Mouse (Mus musculus) mouse trophoblast stem cell (cell line): ENCODE measurements around the gene Cldnd1.

Experiments
- in situ Hi-C, 2 experiments: fragments of 300-500 bp; cut with MseI, MboI; formaldehyde crosslinking; loops; 2 replicates in 1 of 2; 3 replicates in 1 of 2; pipeline ENCODE4 v1.15.1; 2025

Cldnd1 gene

DNA sequence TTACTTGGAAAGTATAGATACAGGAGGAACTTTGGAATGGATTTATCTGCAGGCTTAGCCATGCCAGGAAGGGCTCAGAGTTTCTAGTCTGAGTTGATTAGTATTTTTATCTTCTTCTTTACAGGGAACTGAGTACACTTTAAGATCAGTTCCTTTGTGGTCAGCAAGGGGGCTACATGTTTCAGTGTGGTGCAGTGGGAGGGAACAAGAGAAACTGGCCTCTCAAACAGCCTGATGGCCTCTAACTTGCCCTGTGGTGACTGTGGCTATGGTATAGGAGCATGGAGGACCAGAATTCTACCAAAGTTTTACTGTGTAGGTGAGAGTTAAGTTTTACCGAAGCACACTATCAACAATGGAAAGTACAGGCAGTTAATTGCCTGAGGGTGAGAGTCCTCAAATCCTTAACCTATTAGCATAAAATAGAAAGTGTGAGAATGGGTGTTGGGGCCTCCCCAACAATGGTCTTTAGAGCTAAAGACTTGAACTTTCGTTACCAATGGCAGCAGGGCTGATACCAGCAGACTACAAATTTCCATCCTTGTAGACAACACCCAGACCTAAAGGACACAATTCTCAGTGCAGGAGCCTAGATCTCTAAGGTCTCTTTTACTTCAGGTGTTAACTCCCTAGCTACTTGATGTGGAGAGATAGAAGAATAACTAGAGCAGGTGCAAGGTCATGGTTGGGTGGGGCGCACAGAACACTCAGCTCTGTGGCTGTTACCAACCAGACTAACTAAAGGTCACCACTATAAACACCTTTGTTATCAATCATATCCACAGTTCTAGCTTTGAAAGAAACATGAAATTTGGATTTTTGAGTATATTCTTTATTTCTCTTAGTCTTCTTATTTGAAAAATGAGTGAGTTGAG is 18.9 kb upstream of the Cldnd1 start:
- in situ Hi-C loops = no loop called here

DNA sequence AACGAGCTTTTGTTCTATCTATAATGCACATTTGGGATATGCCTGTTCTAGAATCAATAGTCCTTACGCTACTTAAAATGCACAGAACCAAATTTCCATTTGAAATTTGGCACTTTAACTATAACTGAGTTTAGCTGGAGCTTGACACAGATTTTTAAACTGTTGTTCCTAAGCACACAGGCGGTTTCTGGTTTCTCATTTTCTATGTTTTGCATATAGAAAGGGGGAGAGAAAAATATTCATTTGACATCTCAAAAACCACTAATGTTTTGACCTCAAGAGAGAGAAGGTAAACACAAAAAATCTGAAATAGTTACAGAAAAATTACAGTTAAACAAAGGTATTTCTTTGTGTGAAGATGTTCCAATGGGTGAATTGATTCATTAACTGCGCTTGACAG is 18.2 kb upstream of the Cldnd1 start:
- in situ Hi-C loops = no loop called here

DNA sequence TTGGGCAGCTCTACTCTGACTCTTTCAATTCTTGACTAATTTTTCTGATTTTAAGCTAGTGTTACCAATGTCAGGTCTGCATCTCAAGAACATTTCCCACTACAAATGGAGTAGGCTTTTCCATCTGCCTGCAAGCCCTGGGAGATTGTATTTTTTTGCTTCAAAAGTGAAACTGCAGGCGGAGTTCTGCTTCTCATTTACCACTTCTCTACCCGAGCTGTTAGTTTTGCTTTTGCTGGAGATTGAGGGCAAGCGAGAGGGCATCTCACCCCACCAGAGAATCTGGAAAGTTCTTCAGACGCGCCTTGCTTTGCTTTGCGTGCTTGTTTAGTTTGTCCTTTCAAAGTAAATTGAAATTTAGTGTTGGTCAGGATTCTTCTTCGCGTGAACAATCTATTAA is 15.5 kb upstream of the Cldnd1 start:
- in situ Hi-C loops = no loop called here

DNA sequence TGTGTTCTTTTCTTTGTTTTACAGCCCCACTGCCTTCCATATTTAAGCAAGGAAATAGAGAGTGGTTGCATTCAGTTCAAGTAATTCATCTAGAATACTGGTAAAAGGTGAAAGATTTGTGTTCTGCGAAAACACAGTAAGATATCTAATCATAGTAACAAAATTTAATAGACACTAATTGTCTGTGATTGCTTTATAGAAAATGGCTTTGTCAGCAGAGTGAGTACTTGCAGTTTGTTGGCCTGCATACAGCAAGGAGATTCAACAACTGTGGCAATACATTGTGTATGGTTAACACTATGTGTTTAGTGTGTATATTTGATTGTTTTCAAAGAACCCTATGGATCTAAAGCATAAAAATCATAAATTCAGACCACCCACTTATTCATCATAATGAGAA is 14.6 kb upstream of the Cldnd1 start:
- in situ Hi-C loops = no loop called here

DNA sequence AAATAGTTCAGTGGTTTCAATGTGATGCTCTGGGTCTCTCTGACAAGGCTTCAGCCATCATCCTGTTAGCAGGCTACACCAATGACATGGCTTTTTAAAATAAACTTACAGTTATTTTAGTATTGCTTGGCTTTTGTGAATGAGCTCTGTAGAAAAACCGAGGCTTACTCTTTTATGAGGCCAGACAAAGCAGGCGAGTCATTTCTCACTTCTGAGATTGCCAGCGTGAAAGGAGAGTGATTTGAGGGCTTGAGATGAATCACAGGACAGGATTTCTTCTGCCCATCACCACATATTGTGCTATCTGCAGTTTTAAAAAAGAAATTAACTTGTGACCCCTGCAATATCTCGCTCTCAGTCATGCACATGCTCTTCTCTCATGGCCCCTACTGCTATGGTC is 12.7 kb upstream of the Cldnd1 start:
- in situ Hi-C loops = no loop called here

DNA sequence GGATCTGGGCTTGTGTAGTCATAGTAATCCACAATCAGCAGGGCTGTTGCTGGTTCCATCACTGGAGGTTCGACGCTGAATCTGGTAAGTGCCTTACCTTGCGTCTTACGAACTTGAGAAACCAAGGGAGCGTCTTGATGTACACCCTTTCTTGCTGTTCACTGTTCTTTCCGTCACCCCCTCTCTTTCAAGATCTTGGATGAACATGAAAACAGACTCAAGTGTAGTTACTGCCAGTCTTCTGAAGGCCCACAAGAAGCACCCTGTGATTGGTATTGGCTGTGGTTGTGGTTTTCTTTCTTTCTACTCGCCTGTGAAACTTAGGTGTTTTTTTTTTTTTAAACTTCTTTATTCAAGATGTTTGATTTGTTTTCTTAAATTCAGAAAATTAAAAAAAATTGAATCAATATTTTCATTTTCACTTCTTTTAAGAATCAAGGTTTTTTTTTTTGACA is 9.0 kb upstream of the Cldnd1 start, which contains the start of gene Gpr15:
Gene Gpr15 (minus strand): TSS at position 405 of the 455 bp plus-strand sequence.
- in situ Hi-C loops = no loop called here

DNA sequence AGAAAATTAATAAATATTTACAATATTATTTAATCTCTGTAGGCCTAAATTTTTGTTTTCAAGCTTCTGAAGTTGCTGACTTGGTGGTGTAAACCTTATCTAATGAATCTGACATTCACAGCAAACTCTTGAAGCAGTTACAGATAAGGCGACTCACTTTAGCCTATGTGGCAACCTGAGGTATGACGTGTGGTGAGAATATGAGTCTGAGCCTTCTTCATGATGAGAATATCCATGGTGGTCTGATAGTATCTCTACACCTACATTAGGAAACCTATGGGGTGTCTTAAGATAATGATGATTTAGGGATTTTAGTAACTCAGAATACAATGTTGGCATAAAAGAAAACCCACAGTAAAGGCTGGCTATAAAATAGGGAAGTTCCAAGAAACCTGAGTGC is 5.4 kb upstream of the Cldnd1 start:
- in situ Hi-C loops = no loop called here

DNA sequence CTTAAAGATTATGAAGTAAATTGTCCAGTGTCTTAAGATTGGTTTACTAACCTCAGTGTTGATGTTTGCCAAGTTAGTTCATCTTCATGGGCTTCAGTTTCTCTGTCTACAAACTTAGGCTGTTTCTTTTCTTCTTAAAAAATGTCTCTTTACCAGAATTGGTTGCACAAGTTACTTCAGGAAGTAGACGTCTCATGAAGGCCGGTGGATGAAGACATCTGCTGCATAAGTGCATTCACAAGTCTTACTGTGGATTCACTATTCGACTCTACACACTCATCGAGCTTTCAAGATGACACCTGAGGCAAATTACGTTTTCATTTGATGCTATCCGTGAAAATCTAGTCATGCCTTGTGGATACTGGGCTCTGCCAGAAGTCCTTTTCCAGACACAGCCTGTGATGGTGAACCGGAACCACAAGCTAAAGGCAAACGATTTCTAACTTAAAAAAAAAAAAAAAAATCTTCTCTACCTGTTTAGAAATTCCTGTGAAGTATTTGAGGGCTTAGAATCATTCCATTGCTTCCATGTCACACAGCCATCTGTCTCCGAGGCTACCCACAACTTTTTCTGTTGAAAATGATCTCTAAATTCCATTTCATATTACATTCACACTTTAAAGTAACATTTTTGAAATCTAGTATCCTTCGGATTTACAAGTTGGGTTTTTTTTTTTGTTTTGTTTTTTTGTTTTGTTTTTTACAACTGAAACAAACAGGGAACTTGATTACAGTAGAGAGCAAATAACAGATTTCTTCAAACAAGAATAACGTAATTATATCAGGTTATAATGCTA is 832 bp upstream of the Cldnd1 start:
- in situ Hi-C loops = no loop called here

DNA sequence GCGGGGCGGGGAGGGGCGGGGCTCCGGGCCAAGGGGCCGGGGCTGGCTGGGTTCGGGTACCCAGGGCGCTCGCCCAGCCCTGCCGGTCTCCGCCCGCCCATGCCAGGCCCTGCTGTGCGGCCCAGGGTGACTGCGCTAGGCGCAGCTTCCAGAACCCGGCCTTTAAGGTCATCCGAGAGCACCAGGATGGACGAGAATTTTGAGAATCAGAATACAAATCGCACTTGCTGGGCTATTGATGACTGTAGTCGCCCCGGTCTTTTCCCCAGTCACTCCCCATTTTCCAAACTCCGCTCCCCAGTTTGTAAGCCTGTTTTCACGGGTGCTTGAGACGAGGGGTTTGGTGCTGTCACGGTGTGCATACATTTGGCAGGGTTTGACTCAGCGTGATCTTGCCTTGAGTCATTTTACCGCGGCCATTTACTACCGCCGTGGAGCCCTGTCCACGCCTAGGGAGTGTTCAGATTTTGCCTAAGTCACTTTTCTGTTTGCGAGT is 514 bp downstream of the Cldnd1 start:
- in situ Hi-C loops = no loop called here

DNA sequence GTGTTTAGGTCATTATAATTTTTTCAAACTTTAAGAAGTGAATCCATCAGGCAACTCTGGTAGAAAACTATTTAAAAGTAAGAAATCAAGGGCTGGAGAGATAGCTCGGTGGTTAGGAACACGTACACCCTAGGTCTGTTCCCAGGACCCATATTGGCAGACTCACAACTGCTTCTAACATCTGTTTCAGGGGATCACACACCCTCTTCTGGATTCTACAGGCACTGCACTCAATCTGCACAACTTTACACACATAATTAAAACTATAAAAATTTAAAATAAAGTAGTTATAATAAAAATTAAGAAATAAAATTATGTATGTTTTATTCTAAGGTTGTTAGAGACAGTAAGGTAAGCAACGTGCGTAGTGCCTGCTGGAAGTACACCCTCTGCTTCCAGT is 10.5 kb downstream of the Cldnd1 start:
- in situ Hi-C loops = no loop called here

DNA sequence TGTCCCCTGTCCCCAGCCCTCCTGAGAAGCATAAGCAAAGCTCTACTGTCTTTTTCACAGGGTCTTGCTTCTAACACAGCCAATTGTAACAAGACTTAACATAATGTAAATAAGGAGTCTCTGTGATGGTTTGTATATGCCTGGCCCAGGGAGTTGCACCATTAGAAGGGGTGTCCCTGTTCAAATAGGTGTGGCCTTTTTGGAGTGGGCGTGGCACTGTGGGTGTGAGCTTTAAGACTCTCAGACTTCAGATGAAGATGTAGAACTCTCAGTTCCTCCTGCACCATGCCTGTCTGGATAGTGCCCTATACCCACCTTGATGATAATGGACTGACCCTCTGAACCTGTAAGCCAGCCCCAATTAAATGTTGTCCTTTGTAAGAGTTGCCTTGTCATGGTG is 11.1 kb downstream of the Cldnd1 start:
- in situ Hi-C loops = no loop called here

DNA sequence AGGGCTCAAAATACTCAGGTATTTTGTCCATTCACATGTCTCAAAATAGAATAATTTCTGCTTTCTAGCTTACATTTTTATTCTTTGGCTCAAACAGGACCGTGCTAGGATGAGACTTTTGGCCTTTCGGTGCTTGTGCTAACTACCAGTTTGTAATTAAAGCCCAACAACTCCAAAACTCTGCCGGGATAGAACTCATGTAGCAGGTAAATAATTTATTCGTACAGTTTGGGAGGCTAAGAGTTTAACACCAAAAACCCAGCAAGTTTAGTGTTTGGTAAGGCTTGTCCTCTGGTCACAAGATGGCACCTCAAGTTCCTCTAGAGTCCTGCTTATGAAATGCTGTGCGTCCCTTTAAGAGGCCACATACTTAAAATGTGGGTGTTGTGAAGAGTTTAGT is 13.0 kb downstream of the Cldnd1 start:
- in situ Hi-C loops = no loop called here

DNA sequence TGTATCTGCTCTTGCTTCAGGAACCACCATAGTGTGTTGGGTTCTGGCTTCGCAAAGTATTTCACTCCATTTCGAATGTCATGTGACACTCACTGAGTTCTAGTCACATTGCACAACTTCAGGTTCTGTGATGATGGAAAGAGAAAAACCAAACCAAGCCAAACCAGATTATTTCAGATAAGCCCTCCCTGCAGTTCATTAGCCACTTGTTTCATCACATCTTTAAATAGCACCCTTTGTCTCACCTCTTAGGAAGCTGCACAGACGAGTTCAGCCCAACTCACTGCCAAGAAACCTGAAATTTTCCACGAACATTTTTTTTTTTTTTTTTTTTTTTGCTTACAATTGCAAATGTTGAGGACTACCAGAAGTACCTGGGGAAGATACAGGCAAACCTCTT is 19.0 kb downstream of the Cldnd1 start:
- in situ Hi-C loops = no loop called here

DNA sequence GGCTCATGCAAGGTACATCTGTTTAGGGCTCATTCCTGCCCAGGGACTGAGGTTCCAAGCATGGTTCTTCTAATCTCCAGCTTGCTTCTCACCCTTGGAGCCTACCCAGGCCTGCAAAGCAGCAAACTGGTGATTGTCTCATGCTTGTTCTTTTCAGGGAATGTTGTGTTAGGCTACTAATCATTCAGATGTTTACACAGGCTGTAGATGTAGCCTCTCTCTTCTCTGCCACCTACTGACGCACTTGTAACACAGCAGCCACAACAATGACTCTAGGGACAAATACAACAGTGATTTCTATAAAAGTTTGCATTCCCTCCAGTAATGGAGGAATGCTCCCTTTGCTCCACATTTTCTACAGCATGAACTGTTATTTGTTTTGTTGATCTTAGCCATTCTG is 23.6 kb downstream of the Cldnd1 start:
- in situ Hi-C loops = no loop called here

DNA sequence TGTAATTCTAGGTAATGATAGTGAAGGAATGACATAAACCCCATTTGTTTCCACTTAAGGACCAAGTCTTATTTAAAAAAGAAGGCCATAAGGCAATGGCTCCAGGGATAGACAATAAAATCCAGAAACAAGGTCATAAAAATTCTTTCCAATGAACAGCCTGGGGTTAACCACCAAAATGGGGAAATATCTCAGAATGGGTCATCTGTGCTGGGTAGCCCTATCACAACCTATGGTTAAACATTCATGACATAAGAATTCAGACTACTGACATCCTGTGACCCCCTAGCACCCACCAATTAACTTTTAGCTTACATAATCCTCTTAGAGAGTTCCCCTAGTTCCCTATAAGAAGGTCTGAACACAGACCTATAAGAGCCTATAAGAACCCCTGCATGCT is 28.5 kb downstream of the Cldnd1 start:
- in situ Hi-C loops = no loop called here

DNA sequence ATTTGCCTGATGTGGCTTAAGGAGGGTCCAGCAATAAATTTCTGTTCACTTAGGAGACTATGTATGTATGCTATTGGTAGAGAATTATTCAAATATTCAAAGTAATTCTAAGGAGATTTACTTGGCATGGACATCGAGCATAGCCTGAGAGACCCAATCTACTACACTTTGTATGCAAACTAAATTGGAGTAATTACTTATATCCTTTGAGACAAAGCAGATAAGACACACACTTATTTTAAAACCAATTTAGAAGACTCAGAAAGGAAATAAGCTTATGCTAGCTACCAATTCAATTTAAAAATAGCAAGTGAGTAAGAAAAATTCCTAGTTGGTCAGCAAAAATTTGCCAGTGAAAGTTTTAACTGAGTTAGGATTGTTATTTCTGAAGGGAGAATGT is 35.4 kb downstream of the Cldnd1 start, which contains the start of gene Olfr172:
Gene Olfr172 (minus strand): TSS at position 101 of the 400 bp plus-strand sequence.
- in situ Hi-C loops = no loop called here
